Mouse (Mus musculus) midbrain, embryonic 13.5 days (tissue): ENCODE measurements around the gene Orai2. TPM values are rescaled to one million over a fixed set of nuclear protein-coding genes. Genes with fewer than 3 reads are reported as not detected.

Experiments used
- ATAC-seq: fragments of 200-750 bp; cut with Nextera tagmentation; 2 replicates; pipeline ENCODE4 v1.8.0; 2017; ENCODE audit warnings: mild to moderate bottlenecking, moderate TSS enrichment, moderate library complexity
- H3K27ac ChIP-seq: fragments of 300-500 bp; sonication (generic); 2 replicates; pipeline ENCODE4 v1.5.1; 2015; ENCODE audit warnings: inconsistent platforms, mild to moderate bottlenecking, moderate library complexity
- H3K27me3 ChIP-seq: fragments of 300-500 bp; sonication (generic); 2 replicates; pipeline ENCODE4 v1.6.1; 2015; ENCODE audit warnings: mild to moderate bottlenecking, inconsistent platforms
- H3K36me3 ChIP-seq: fragments of 300-500 bp; sonication (generic); 2 replicates; pipeline ENCODE4 v1.6.1; 2015; ENCODE audit warnings: mild to moderate bottlenecking, inconsistent platforms
- H3K4me1 ChIP-seq: fragments of 300-500 bp; sonication (generic); replicated peaks from 2 replicates; pipeline ENCODE4 v1.6.1; 2015; ENCODE audit warnings: inconsistent platforms
- H3K4me2 ChIP-seq: fragments of 300-500 bp; sonication (generic); replicated peaks from 2 replicates; pipeline ENCODE4 v1.6.1; 2015; ENCODE audit warnings: moderate library complexity, mild to moderate bottlenecking, inconsistent platforms
- H3K4me3 ChIP-seq: fragments of 300-500 bp; sonication (generic); replicated peaks from 2 replicates; pipeline ENCODE4 v1.5.1; 2015; ENCODE audit warnings: mild to moderate bottlenecking, inconsistent platforms
- H3K9ac ChIP-seq: fragments of 300-500 bp; sonication (generic); replicated peaks from 2 replicates; pipeline ENCODE4 v1.6.1; 2015; ENCODE audit warnings: mild to moderate bottlenecking, inconsistent platforms
- H3K9me3 ChIP-seq: fragments of 300-500 bp; sonication (generic); 2 replicates; pipeline ENCODE4 v1.6.1; 2016; ENCODE audit warnings: mild to moderate bottlenecking, inconsistent platforms
- WGBS: fragments of 180-500 bp; shearing (Covaris S2); methylation state at CpG from one replicate; pipeline ENCODE4 v1.1.7; 2015; 5-methylcytosine and 5-hydroxymethylcytosine counted together
- polyA plus RNA-seq: library from polyadenylated mRNA; unstranded; fragments of >200 nt; fragmentation: Nextera tagmentation; extraction: Ambion mirVana; gene quantifications from 2 replicates; pipeline ENCODE4 v1.2.1, GENCODE M21; 2015

Gene Orai2
- polyA plus RNA-seq, 1 experiment from 2014 or later, result 30.6 TPM

- 80% methylated on average over 12 of the region's 12 CpGs for WGBS
- Histone ChIP-seq H3K4me3 (no peak overlapping the region), H3K9me3 (no peaks in the 10 kb centered on the region), H3K9ac (no peak overlapping the region), H3K27ac (no peak overlapping the region), H3K4me1 (no peaks in the 10 kb centered on the region), H3K36me3 (peaks cover 29% of the 10 kb centered on the region), H3K27me3 (no peaks in the 10 kb centered on the region), H3K4me2 (no peak overlapping the region)
- no peak for ATAC-seq
Observed at GRCm38 (mm10) chr5:136144606-136145430, 25.7 kb downstream of the Orai2 start.

GRCm38 (mm10) chr5:136143161-136143755 lies 27.3 kb downstream of the Orai2 start:
- WGBS, result 87% methylated on average over 6 of the region's 6 CpGs
- H3K9ac ChIP-seq, result no peak overlapping the region
- H3K4me3 ChIP-seq, result no peak overlapping the region

GRCm38 (mm10) chr5:136142746-136143145 lies 27.8 kb downstream of the Orai2 start:
- Histone ChIP-seq H3K4me2 (no peak overlapping the region), H3K4me1 (no peaks in the 10 kb centered on the region), H3K4me3 (no peak overlapping the region), H3K9me3 (no peaks in the 10 kb centered on the region), H3K9ac (no peak overlapping the region), H3K27ac (no peak overlapping the region), H3K27me3 (no peaks in the 10 kb centered on the region), H3K36me3 (peaks cover 44% of the 10 kb centered on the region)
- 90% methylated on average over 5 of the region's 5 CpGs for WGBS
- no peak for ATAC-seq

More at GRCm38 (mm10) chr5:136143161-136143755, 27.3 kb downstream of the Orai2 start:
- no peaks in the 10 kb centered on the region for H3K9me3 ChIP-seq
- H3K27me3 ChIP-seq, result no peaks in the 10 kb centered on the region
- no peak overlapping the region for H3K27ac ChIP-seq
- no peak overlapping the region for H3K4me2 ChIP-seq
- peaks cover 44% of the 10 kb centered on the region for H3K36me3 ChIP-seq
- no peak for ATAC-seq
- H3K4me1 ChIP-seq, result no peaks in the 10 kb centered on the region

GRCm38 (mm10) chr5:136140057-136140482 lies 30.4 kb downstream of the Orai2 start:
- Histone ChIP-seq H3K9ac (no peak overlapping the region), H3K27me3 (no peaks in the 10 kb centered on the region), H3K9me3 (no peaks in the 10 kb centered on the region), H3K4me3 (no peak overlapping the region), H3K4me1 (peaks cover 17% of the 10 kb centered on the region), H3K27ac (no peak overlapping the region), H3K4me2 (no peak overlapping the region), H3K36me3 (peaks cover 44% of the 10 kb centered on the region)
- 93% methylated on average over 10 of the region's 10 CpGs for WGBS
- no peak for ATAC-seq

- Histone ChIP-seq H3K4me2 (no peak overlapping the region), H3K36me3 (peaks cover 44% of the 10 kb centered on the region), H3K4me1 (peaks cover 24% of the 10 kb centered on the region), H3K9me3 (no peaks in the 10 kb centered on the region), H3K27me3 (no peaks in the 10 kb centered on the region), H3K27ac (no peak overlapping the region), H3K4me3 (no peak overlapping the region), H3K9ac (no peak overlapping the region)
- WGBS, result 94% methylated on average over 13 of the region's 13 CpGs
- no peak for ATAC-seq
Observed at GRCm38 (mm10) chr5:136139393-136139792, 31.1 kb downstream of the Orai2 start.

GRCm38 (mm10) chr5:136137658-136138274 lies 32.7 kb downstream of the Orai2 start:
- H3K27ac ChIP-seq, result no peak overlapping the region
- no peak overlapping the region for H3K9ac ChIP-seq
- no peak overlapping the region for H3K4me3 ChIP-seq
- no peaks in the 10 kb centered on the region for H3K9me3 ChIP-seq
- peaks cover 24% of the 10 kb centered on the region for H3K4me1 ChIP-seq
- no peak for ATAC-seq
- H3K4me2 ChIP-seq, result no peak overlapping the region
- peaks cover 53% of the 10 kb centered on the region for H3K36me3 ChIP-seq
- WGBS, result 80% methylated on average over 13 of the region's 13 CpGs
- H3K27me3 ChIP-seq, result no peaks in the 10 kb centered on the region

- H3K9ac ChIP-seq, result peak overlapping the region; percentile 81
- peaks cover 53% of the 10 kb centered on the region for H3K36me3 ChIP-seq
- H3K27ac ChIP-seq, result no peak overlapping the region
- peak overlapping the region; percentile 88 for H3K4me2 ChIP-seq
- no peaks in the 10 kb centered on the region for H3K27me3 ChIP-seq
- WGBS, result 6% methylated on average over 20 of the region's 20 CpGs
- H3K9me3 ChIP-seq, result no peaks in the 10 kb centered on the region
- ATAC-seq, result peak; percentile 7; the same call in 1 of the 2 replicates
- H3K4me1 ChIP-seq, result peaks cover 24% of the 10 kb centered on the region
- peak overlapping the region; percentile 84 for H3K4me3 ChIP-seq
Observed at GRCm38 (mm10) chr5:136136292-136136990, 34.1 kb downstream of the Orai2 start.

GRCm38 (mm10) chr5:136135571-136136291 lies 34.8 kb downstream of the Orai2 start, which contains the start of the genes Lrwd1 and Alkbh4:
Lrwd1 (minus strand) TSS chr5:136136074.
Alkbh4 (plus strand) TSS chr5:136136146.
- H3K36me3 ChIP-seq, result peaks cover 52% of the 10 kb centered on the region

GRCm38 (mm10) chr5:136122165-136122564 lies 48.3 kb downstream of the Orai2 start:
- Histone ChIP-seq H3K36me3 (peaks cover 76% of the 10 kb centered on the region), H3K4me1 (peaks cover 16% of the 10 kb centered on the region), H3K27me3 (no peaks in the 10 kb centered on the region), H3K9me3 (no peaks in the 10 kb centered on the region), H3K9ac (no peak overlapping the region), H3K4me3 (no peak overlapping the region), H3K4me2 (no peak overlapping the region), H3K27ac (no peak overlapping the region)
- no peak for ATAC-seq
- 90% methylated on average over 10 of the region's 10 CpGs for WGBS

More at GRCm38 (mm10) chr5:136135571-136136291, 34.8 kb downstream of the Orai2 start, which contains the start of the genes Lrwd1 and Alkbh4:
- Histone ChIP-seq H3K4me1 (peaks cover 24% of the 10 kb centered on the region), H3K4me3 (peak within 1 kb of the TSS; percentile 84), H3K9me3 (no peaks in the 10 kb centered on the region), H3K9ac (peak within 1 kb of the TSS; percentile 81), H3K27ac (no peak within 1 kb of the TSS), H3K27me3 (no peaks in the 10 kb centered on the region), H3K4me2 (peak within 1 kb of the TSS; percentile 88)
- ATAC-seq, result peak; percentile 95
- under 1% methylated on average over 60 of the region's 60 CpGs for WGBS

- H3K9ac ChIP-seq, result peak overlapping the region; percentile 90
- H3K27me3 ChIP-seq, result no peaks in the 10 kb centered on the region
- H3K4me1 ChIP-seq, result peaks cover 25% of the 10 kb centered on the region
- peaks cover 23% of the 10 kb centered on the region for H3K36me3 ChIP-seq
- ATAC-seq, result peak; percentile 76; the same call in 1 of the 2 replicates
- H3K27ac ChIP-seq, result peak overlapping the region; percentile 75
- H3K4me2 ChIP-seq, result peak overlapping the region; percentile 89
- H3K4me3 ChIP-seq, result peak overlapping the region; percentile 96
- WGBS, result under 1% methylated on average over 22 of the region's 22 CpGs
- no peaks in the 10 kb centered on the region for H3K9me3 ChIP-seq
Observed at GRCm38 (mm10) chr5:136116784-136117112, 53.8 kb downstream of the Orai2 start.
